Mouse (Mus musculus) layer of hippocampus, postnatal 10 days (tissue): Measurements from ENCODE around the gene Bcl2l12. TPM values are rescaled to one million over a fixed set of nuclear protein-coding genes. Genes with fewer than 3 reads are reported as not detected.
"Not testable (repeated sequence)": the region's sequence is repeated elsewhere in the genome, so short reads cannot be mapped to it uniquely, and the experiment has no call there.

Experiments used
- DNase-seq, 2 experiments: peaks; one replicate each; pipeline ENCODE4 v3.0.0; 2021; ENCODE audit warnings: low spot score in 2 of 2
- long read RNA-seq: library from polyadenylated mRNA; stranded (forward); transcript quantifications from one replicate; pipeline ENCODE4 v2.0.0, GENCODE M21; 2023
- total RNA-seq, 2 experiments: library from RNA; stranded (reverse); gene quantifications; 2 replicates each; pipeline ENCODE4 v1.2.3; 2021

Gene Bcl2l12
- total RNA-seq = 1 to 10 TPM; 5.4 to 5.5 TPM
- long read RNA-seq, partial matches to known transcripts = 0 of 6 reads
- long read RNA-seq, other reads (novel, unspliced or antisense) = 2 of 6 reads

- DNase-seq = peak; percentile 38 to 47
Observed at GRCm38 (mm10) chr7:44998501-44998955, at the start of gene Bcl2l12. Bcl2l12 (minus strand) TSS chr7:44998712.

- no peak for DNase-seq
Observed at GRCm38 (mm10) chr7:45047491-45047890, 49.0 kb upstream of the Bcl2l12 start.

- no peak for DNase-seq
Observed at GRCm38 (mm10) chr7:45046853-45047350, 48.4 kb upstream of the Bcl2l12 start.

- no peak for DNase-seq
Observed at GRCm38 (mm10) chr7:45045741-45046140, 47.2 kb upstream of the Bcl2l12 start.

- no peak for DNase-seq
Observed at GRCm38 (mm10) chr7:45043307-45043706, 44.8 kb upstream of the Bcl2l12 start.

- no peak for DNase-seq
Observed at GRCm38 (mm10) chr7:45040851-45041250, 42.3 kb upstream of the Bcl2l12 start.

- DNase-seq = no peak
Observed at GRCm38 (mm10) chr7:45038411-45038810, 39.9 kb upstream of the Bcl2l12 start.

GRCm38 (mm10) chr7:45037720-45038361 lies 39.3 kb upstream of the Bcl2l12 start:
- peak; percentile 69 to 71 for DNase-seq

- DNase-seq = no peak
Observed at GRCm38 (mm10) chr7:45036702-45037101, 38.2 kb upstream of the Bcl2l12 start.

GRCm38 (mm10) chr7:45035631-45036030 lies 37.1 kb upstream of the Bcl2l12 start:
- DNase-seq = no peak

- DNase-seq = no peak
Observed at GRCm38 (mm10) chr7:45033722-45034359, 35.3 kb upstream of the Bcl2l12 start.

- DNase-seq = no peak
Observed at GRCm38 (mm10) chr7:45030857-45031256, 32.3 kb upstream of the Bcl2l12 start.

- no peak for DNase-seq
Observed at GRCm38 (mm10) chr7:45029995-45030394, 31.5 kb upstream of the Bcl2l12 start.

GRCm38 (mm10) chr7:45028351-45028750 lies 29.8 kb upstream of the Bcl2l12 start:
- DNase-seq = no peak

GRCm38 (mm10) chr7:45027761-45028160 lies 29.2 kb upstream of the Bcl2l12 start:
- DNase-seq = no peak

- no peak for DNase-seq
Observed at GRCm38 (mm10) chr7:45026256-45026655, 27.7 kb upstream of the Bcl2l12 start.

GRCm38 (mm10) chr7:45025601-45026220 lies 27.2 kb upstream of the Bcl2l12 start:
- peak in 1 of 2 experiments; percentile 40 for DNase-seq

GRCm38 (mm10) chr7:45024281-45025248 lies 26.1 kb upstream of the Bcl2l12 start:
- no peak for DNase-seq

GRCm38 (mm10) chr7:45023711-45024110 lies 25.2 kb upstream of the Bcl2l12 start:
- not testable (repeated sequence) for DNase-seq

GRCm38 (mm10) chr7:45020225-45020624 lies 21.7 kb upstream of the Bcl2l12 start:
- DNase-seq = no peak
